Mouse (Mus musculus): Measurements from ENCODE around the gene Lmna. TPM values are rescaled to one million over a fixed set of nuclear protein-coding genes. Genes with fewer than 3 reads are reported as not detected.

Lmna gene
- polyA plus RNA-seq, 1 experiment from 2014 or later = 121 TPM

DNA sequence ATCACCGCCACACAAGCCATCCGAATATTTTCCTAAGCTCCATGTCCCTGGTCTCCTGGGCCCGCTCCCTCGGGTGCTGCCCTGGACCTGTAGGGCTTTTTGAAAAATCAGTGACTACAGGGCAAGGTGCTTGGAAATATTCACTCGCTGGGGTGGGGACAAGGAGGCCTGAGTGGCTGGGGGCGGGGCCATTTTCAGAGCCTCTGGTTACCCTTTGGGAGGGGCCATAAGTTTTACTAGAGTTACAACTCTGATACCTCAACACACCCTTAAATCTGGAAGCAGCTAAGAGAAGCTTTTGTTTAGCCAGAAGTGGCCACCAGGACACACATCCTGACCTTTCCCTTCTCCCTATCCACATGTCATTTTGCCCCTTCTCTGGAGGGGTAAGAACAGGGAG is 27.4 kb upstream of the Lmna start:
- H3K9me3 ChIP-seq = no peaks in the 10 kb centered on the region
- 50% methylated on average over 6 of the region's 6 CpGs for WGBS
- peak overlapping the region; percentile 73; the same call in 1 of the 2 replicates for H3K27ac ChIP-seq
- peak overlapping the region; percentile 89; the same call in 1 of the 2 replicates for H3K4me3 ChIP-seq
- ATAC-seq (ENCODE audit: borderline replicate concordance, extremely low read depth, low FRiP score, low TSS enrichment) = no peak
- peaks cover 45% of the 10 kb centered on the region for H3K36me3 ChIP-seq
- peaks cover 66% of the 10 kb centered on the region for H3K4me1 ChIP-seq
- no peak overlapping the region for H3K9ac ChIP-seq
- no peaks in the 10 kb centered on the region for H3K27me3 ChIP-seq
- H3K4me2 ChIP-seq = peak overlapping the region; percentile 87; the same call in 1 of the 2 replicates

DNA sequence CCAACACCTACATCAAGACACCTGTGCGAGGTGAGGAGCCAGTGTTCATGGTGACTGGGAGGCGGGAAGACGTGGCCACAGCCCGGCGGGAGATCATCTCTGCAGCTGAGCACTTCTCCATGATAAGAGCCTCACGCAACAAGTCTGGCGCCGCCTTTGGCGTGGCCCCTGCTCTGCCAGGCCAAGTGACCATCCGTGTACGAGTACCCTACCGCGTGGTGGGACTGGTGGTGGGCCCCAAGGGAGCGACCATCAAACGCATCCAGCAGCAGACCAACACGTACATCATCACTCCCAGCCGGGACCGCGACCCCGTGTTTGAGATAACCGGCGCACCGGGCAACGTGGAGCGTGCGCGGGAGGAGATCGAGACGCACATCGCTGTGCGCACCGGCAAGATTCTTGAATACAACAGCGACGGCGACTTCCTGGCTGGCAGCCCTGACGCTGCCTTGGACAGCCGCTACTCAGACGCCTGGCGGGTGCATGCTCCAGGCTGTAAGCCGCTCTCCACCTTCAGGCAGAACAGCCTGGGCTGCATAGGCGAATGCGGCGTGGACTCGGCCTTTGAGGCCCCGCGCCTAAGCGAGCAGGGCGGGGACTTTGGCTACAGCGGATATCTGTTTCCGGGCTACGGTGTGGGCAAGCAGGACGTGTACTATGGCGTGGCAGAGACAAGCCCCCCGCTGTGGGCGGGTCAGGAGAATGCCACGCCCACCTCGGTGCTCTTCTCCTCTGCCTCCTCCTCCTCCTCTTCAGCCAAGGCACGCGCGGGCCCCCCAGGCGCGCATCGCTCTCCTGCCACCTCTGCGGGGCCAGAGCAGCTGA is 26.6 kb upstream of the Lmna start:
- no peaks in the 10 kb centered on the region for H3K9me3 ChIP-seq
- H3K27ac ChIP-seq = peak overlapping the region; percentile 73
- H3K4me2 ChIP-seq = peak overlapping the region; percentile 87
- peak overlapping the region; percentile 26; the same call in 1 of the 2 replicates for H3K9ac ChIP-seq
- peak overlapping the region; percentile 89 for H3K4me3 ChIP-seq
- no peaks in the 10 kb centered on the region for H3K27me3 ChIP-seq
- 3% methylated on average over 58 of the region's 64 CpGs for WGBS
- H3K4me1 ChIP-seq = peaks cover 66% of the 10 kb centered on the region
- H3K36me3 ChIP-seq = peaks cover 45% of the 10 kb centered on the region
- ATAC-seq (ENCODE audit: borderline replicate concordance, extremely low read depth, low FRiP score, low TSS enrichment) = peak; percentile 56

DNA sequence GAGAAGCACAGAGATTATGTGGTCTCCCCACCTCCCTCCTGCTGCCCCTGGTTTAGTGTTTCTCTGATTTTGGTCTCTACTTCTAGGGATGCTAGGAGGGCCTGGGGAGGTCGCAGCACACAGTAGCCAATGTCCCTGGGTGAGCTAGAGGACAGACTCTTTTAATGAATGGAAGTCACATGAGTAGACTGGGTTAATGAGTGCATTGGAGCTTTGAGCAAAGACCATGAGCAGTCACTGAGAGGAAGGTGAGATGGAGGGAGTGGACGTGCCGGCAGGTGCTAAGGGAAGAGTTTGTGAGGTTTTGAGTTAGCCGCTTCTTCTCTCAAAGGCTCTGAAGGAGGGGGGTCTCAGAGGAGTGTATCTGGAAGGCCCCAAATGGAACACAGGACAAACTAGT is 25.8 kb upstream of the Lmna start:
- no peaks in the 10 kb centered on the region for H3K27me3 ChIP-seq
- 0 out of 2 replicates have a peak overlapping the region, but pooled peaks have one; percentile 73 for H3K27ac ChIP-seq
- peak overlapping the region; percentile 89 for H3K4me3 ChIP-seq
- H3K4me2 ChIP-seq = peak overlapping the region; percentile 87
- peaks cover 64% of the 10 kb centered on the region for H3K4me1 ChIP-seq
- H3K36me3 ChIP-seq = peaks cover 42% of the 10 kb centered on the region
- peak overlapping the region; percentile 96; the same call in 1 of the 2 replicates for H3K9ac ChIP-seq
- H3K9me3 ChIP-seq = no peaks in the 10 kb centered on the region
- 40% methylated on average over 4 of the region's 4 CpGs for WGBS
- ATAC-seq (ENCODE audit: borderline replicate concordance, extremely low read depth, low FRiP score, low TSS enrichment) = no peak

DNA sequence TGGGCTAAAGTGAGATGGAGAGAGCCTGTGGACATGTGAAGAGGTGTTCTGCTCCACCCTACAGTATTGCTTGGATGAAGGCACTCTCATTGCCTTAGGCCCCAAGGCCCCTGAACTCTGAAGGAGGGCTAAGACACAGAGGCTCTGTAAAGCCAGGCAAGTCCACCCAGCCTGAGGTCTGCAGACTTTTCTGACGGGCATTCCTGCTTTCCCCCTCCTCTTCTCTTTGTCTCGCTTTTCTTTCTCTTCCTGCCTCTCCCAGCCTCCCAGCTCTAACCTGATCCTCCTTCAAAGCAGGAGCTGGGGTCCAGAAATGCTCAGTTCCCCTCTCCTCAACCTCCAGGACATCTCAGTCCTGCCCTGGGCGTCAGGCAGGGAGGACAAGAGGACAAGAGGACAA is 25.2 kb upstream of the Lmna start:
- Histone ChIP-seq H3K4me1 (peaks cover 64% of the 10 kb centered on the region), H3K4me3 (peak overlapping the region; percentile 89), H3K4me2 (peak overlapping the region; percentile 87), H3K27me3 (no peaks in the 10 kb centered on the region), H3K36me3 (peaks cover 37% of the 10 kb centered on the region), H3K9ac (peak overlapping the region; percentile 96), H3K9me3 (no peaks in the 10 kb centered on the region), H3K27ac (no peak overlapping the region)
- no peak for ATAC-seq (ENCODE audit: borderline replicate concordance, extremely low read depth, low FRiP score, low TSS enrichment)
- 14% methylated on average over 3 of the region's 3 CpGs for WGBS

DNA sequence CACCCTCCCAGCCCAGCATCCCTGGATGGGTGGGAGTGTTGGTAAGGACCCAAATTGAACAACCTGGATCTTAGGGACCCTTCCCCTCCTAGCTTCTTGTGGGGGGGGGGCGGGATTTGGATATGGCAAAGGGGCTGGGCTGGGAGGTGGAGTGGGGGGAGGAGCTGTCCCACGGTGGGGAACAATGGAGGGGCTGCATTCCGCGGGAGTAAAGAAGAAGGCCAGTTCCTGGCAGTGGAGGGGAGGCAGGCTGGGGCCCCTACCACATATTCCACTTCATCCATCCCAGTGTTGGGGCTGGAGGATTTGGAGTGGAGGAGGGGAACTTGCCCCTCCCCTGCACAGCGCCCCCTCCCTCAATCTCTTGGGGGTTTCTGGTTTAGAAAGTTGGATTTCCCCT is 23.9 kb upstream of the Lmna start:
- Histone ChIP-seq H3K9me3 (no peaks in the 10 kb centered on the region), H3K4me1 (peaks cover 68% of the 10 kb centered on the region), H3K4me2 (peak overlapping the region; percentile 87), H3K9ac (peak overlapping the region; percentile 96), H3K27ac (peak overlapping the region; percentile 96), H3K4me3 (peak overlapping the region; percentile 89), H3K36me3 (peaks cover 29% of the 10 kb centered on the region), H3K27me3 (no peaks in the 10 kb centered on the region)
- ATAC-seq (ENCODE audit: borderline replicate concordance, extremely low read depth, low FRiP score, low TSS enrichment) = no peak
- WGBS = 0% methylated on average over 2 of the region's 5 CpGs

DNA sequence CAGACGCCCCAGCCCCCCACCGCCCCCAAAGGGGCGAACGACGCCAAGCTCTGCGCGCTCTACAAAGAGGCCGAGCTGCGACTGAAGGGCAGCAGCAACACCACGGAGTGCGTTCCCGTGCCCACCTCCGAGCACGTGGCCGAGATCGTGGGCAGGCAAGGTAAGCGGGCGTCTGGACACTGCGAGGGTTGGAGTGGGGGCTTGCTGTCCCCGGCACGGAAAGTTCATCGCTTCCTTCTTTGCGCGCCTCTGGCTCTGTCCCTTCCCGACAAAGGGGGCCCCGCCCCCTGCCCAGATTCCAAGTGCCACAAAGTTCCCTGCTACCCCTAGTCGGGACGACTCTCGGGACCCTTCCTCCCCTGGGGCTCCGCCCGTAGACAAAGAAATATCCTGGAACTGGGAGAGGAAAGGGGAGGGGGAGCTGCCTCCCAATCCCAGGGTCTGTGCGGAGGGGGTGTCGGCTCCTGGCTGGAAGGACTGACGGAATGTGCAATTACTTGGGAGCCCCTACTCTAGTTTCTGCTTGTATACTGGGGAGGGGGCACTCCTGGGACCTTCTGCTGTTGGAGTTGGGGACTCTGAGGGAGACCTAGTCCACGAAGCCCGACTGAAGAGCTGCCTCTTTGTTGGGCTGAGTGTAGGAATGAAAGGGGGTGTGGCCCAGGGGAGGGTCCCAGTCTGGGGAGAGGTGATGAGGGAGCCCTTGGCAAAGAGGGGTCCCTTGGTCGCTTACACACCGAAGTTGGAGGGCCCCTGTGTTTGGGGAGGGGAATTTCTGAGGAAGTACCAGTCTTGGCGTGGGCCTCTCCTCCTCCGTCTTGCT is 23.1 kb upstream of the Lmna start:
- Histone ChIP-seq H3K4me2 (peak overlapping the region; percentile 87), H3K36me3 (peaks cover 20% of the 10 kb centered on the region), H3K9me3 (no peaks in the 10 kb centered on the region), H3K4me3 (peak overlapping the region; percentile 89), H3K9ac (peak overlapping the region; percentile 96), H3K27ac (peak overlapping the region; percentile 96), H3K4me1 (peaks cover 65% of the 10 kb centered on the region), H3K27me3 (no peaks in the 10 kb centered on the region)
- peak; percentile 19 for ATAC-seq (ENCODE audit: borderline replicate concordance, extremely low read depth, low FRiP score, low TSS enrichment)
- under 1% methylated on average over 40 of the region's 40 CpGs for WGBS

DNA sequence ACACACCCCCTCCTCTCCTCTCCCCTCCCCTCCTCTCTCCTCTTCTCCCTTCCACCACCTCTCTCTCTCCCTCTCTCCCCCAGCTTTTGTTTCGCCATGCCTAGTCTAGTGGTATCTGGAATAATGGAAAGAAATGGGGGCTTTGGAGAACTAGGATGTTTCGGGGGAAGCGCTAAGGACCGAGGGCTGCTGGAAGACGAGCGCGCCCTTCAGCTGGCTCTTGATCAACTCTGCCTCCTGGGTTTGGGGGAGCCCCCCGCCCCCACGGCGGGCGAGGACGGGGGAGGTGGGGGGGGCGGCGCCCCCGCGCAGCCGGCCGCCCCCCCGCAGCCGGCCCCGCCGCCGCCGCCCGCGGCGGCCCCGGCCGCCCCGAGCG is 22.5 kb upstream of the Lmna start, which contains the start of gene Mex3a:
Gene Mex3a, plus strand, starts transcription at position 97 of the 376 bp plus-strand sequence.
- Histone ChIP-seq H3K9ac (peak within 1 kb of the TSS; percentile 96), H3K4me2 (peak within 1 kb of the TSS; percentile 87), H3K27me3 (no peaks in the 10 kb centered on the region), H3K4me3 (peak within 1 kb of the TSS; percentile 89), H3K36me3 (peaks cover 14% of the 10 kb centered on the region), H3K27ac (peak within 1 kb of the TSS; percentile 96), H3K4me1 (peaks cover 67% of the 10 kb centered on the region), H3K9me3 (no peaks in the 10 kb centered on the region)
- WGBS = 4% methylated on average over 7 of the region's 31 CpGs
- ATAC-seq (ENCODE audit: borderline replicate concordance, extremely low read depth, low FRiP score, low TSS enrichment) = peak; percentile 1; the same call in 1 of the 2 replicates

DNA sequence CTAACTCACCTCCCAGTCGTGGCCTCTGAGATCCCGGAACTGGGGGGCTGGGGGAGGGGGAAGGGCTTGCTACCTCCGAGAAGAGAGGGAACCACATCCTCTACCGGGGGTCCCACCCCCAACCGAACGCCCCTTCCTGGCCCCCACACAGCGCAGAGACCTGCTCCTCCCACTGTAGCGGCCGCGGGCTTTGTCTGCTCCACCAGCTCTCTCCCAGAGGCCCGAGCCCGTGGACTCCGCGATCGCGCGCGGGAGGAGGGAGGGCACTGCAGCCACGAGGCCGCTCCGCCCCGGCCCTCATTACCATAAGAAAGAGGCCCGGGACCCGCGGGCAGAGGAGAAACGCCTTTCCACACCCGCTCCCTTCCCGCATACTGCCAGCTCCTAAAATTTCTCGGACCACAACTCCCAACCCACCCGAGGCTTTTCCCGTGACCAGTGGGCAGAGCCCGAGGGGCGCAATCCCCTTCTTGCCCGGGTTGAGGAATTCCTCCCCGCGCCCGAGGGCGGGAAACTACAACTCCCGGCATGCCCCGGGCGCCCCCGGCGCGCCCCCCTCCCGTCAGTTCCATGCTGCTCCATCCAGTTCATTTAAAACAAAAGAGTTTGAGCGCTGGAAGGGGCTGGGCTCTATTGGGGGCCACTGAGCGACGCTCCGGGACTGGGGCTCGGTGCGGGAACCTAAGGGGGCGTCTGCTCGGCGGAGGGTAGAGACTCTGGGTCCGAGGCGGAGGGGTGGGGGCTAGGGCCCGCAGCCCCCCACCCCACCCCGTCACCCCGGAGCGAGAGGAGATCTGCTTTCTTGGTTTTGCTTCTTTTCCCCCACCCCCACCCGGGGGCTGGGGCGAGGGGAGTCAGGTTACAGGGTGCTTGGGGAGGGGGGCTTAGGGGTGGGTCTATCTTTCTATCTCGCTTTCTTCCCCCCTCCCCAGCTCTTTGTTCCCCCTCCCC is 21.9 kb upstream of the Lmna start:
- WGBS = under 1% methylated on average over 56 of the region's 63 CpGs
- H3K27me3 ChIP-seq = no peaks in the 10 kb centered on the region
- peaks cover 8% of the 10 kb centered on the region for H3K36me3 ChIP-seq
- H3K4me3 ChIP-seq = peak overlapping the region; percentile 89
- H3K4me1 ChIP-seq = peaks cover 62% of the 10 kb centered on the region
- ATAC-seq (ENCODE audit: borderline replicate concordance, extremely low read depth, low FRiP score, low TSS enrichment) = peak; percentile 85
- peak overlapping the region; percentile 87 for H3K4me2 ChIP-seq
- H3K9me3 ChIP-seq = no peaks in the 10 kb centered on the region
- peak overlapping the region; percentile 96 for H3K27ac ChIP-seq
- peak overlapping the region; percentile 96 for H3K9ac ChIP-seq

DNA sequence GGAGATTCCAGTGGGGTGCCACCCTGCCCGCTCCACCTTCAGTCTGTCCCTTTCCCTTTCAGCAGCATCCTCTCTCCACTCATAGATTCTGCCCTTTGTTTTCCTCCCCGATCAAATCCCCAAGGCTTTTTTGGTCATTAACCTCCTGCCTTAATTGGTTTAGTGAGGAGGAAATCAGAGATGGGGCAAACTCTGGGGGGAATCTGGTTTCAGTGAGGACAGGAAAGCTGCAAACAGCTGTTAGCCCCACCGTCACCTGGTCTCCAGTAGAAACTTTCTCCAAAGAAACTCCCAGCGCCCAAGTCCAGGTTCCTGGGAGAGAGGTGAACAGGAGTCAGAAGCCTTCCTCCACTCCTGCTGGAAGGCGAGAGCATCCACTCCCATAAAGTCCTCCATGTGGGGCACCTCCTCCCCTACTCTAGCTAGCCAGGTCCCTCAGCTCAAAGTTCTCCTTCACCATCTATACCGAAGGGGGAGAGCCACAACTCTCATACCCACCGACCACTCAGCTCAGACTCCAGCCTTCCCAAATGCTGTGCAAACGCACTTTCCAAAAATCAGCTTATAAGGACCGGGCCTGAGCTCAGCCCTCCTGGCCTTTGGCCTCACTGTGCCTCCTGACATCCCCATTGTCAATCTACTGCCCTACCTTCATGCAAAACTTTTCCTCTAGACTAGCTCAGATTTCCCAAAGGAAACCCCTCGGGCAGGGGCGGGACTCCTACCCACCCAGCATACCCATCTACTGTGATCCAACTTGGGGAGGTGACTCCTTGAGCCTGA is 20.5 kb upstream of the Lmna start:
- H3K27ac ChIP-seq = peak overlapping the region; percentile 96
- no peak for ATAC-seq (ENCODE audit: borderline replicate concordance, extremely low read depth, low FRiP score, low TSS enrichment)
- peaks cover 54% of the 10 kb centered on the region for H3K4me1 ChIP-seq
- H3K4me3 ChIP-seq = peak overlapping the region; percentile 89
- H3K9me3 ChIP-seq = no peaks in the 10 kb centered on the region
- H3K27me3 ChIP-seq = no peaks in the 10 kb centered on the region
- H3K9ac ChIP-seq = peak overlapping the region; percentile 96
- H3K4me2 ChIP-seq = peak overlapping the region; percentile 87
- WGBS = 18% methylated on average over 11 of the region's 11 CpGs
- H3K36me3 ChIP-seq = peaks cover under 1% of the 10 kb centered on the region; the same call in 1 of the 2 replicates

DNA sequence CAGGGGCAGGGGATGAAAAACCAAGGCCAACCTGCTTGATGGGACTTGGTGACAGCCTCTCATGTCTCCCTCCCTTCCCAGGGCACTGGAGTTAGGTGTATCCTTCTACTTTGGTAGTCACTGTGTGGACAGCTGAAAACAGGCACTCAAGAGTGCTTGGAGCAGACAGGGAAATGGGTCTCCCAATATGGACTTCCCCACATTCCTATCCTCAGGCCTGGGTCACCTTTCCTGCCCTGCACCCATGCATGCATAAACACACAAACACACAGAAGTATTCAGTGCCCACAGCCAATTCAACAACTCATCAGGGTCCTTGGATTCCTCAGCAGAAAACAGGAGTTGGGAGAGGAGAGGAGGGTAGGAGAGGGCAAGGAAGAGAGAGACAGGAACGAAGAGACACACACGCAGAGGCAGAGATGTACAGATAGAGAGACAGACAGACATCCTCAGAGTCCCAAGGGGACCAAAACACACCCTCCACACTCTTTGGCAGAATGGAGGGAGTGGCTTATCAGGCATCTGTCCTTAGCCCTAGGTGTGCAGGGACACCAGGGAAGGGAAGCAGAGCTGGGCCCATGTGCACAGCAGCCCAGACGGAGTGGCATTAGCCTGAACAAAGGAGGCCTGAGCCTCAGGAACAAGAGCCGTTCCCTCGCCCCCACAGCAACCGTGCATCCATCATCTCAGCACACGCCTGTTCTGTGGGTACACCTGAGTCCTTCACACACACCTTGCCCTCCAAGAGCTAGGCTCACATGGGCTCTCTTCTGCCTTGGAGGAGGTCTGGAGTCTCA is 19.6 kb upstream of the Lmna start:
- H3K4me3 ChIP-seq = no peak overlapping the region
- H3K27me3 ChIP-seq = no peaks in the 10 kb centered on the region
- H3K9me3 ChIP-seq = no peaks in the 10 kb centered on the region
- peaks cover 9% of the 10 kb centered on the region for H3K36me3 ChIP-seq
- H3K27ac ChIP-seq = no peak overlapping the region
- H3K4me1 ChIP-seq = peaks cover 45% of the 10 kb centered on the region
- 38% methylated on average over 7 of the region's 7 CpGs for WGBS
- 0 out of 2 replicates have a peak overlapping the region, but pooled peaks have one; percentile 96 for H3K9ac ChIP-seq
- peak overlapping the region; percentile 87 for H3K4me2 ChIP-seq
- no peak for ATAC-seq (ENCODE audit: borderline replicate concordance, extremely low read depth, low FRiP score, low TSS enrichment)

Data from lung, embryonic 15.5 days (tissue).